Mouse (Mus musculus) embryo, embryonic 10.5 days (tissue): ENCODE measurements at regions not wholly inside any gene's neighbourhood (a gene's known extent, or its start where the extent isn't known, plus 50 kb on each side); places are given as distances from the start of the nearest gene placed in this dataset.
A peak's percentile ranks its signal among the peaks of the same experiment; 100 is the strongest.

ENCODE experiments used
- DNase-seq: peaks from one replicate; pipeline ENCODE4 v3.0.0-alpha.2; 2015; ENCODE audit warnings: low spot score

- DNase-seq = peak; percentile 18
These were observed 1185.0 kb upstream of the Cdh7 start for GRCm38 (mm10) chr1:108797053-108797801.

GRCm38 (mm10) chr1:108800101-108800500 lies 1182.1 kb upstream of the Cdh7 start:
- no peak for DNase-seq

GRCm38 (mm10) chr1:108827238-108827637 lies 1155.0 kb upstream of the Cdh7 start:
- peak; percentile 49 for DNase-seq
